Mouse (Mus musculus): ENCODE measurements at regions not wholly inside any gene's neighbourhood (a gene's known extent, or its start where the extent isn't known, plus 50 kb on each side); places are given as distances from the start of the nearest gene placed in this dataset.

- no peaks in the 10 kb centered on the region for H3K4me1 ChIP-seq (ENCODE audit: control insufficient read depth in 1 of 2, insufficient read depth in 2 of 2)
- TF ChIP-seq MAX (IDR thresholded peaks at IDR 0.05; ENCODE audit: low read length) (no peak), USF2 (conservative IDR thresholded peaks at IDR 0.05; ENCODE audit: low read depth, low read length) (no peak), TBP (conservative IDR thresholded peaks at IDR 0.05; ENCODE audit: low read depth, low read length) (no peak), NELFE (IDR thresholded peaks at IDR 0.05; ENCODE audit: low read depth, low read length) (no peak), RAD21 (IDR thresholded peaks at IDR 0.05; ENCODE audit: low read depth, low read length) (no peak), BHLHE40 (IDR thresholded peaks at IDR 0.05; ENCODE audit: low read depth, low read length) (no peak), GABPA (IDR thresholded peaks at IDR 0.05; ENCODE audit: insufficient replicate concordance, low read depth, low read length) (no peak), ELF1 (IDR thresholded peaks at IDR 0.05; ENCODE audit: low read depth, low read length) (no peak), ZC3H11A (IDR thresholded peaks at IDR 0.05; ENCODE audit: low read depth, low read length) (no peak)
- in situ Hi-C loops (cut with MboI; ENCODE audit: low pct_ligation_motif_present, low pct_unique_long_range_greater_than_20kb, low sequenced_read_pairs) (no loop called here), dilution Hi-C loops (cut with MboI; ENCODE audit: extremely low pct_ligation_motif_present, extremely low pct_unique_long_range_greater_than_20kb, low sequenced_read_pairs) (no loop called here)
- no peak for DNase-seq (ENCODE audit: extremely low read depth)
- no peaks in the 10 kb centered on the region for H3K36me3 ChIP-seq (replicated peaks in 1 of 2; ENCODE audit: control insufficient read depth in 1 of 2, insufficient read depth in 1 of 2, low read length in 1 of 2)
- no peak overlapping the region for H3K27ac ChIP-seq (ENCODE audit: insufficient read depth, low read depth)
- H3K9me3 ChIP-seq (replicated peaks; ENCODE audit: low read length), result no peaks in the 10 kb centered on the region
- H3K9ac ChIP-seq (ENCODE audit: insufficient read depth, low read depth), result no peak overlapping the region
- H3K4me2 ChIP-seq (ENCODE audit: insufficient read depth, low read depth, poor library complexity, severe bottlenecking), result no peak overlapping the region
- H3K4me3 ChIP-seq (replicated peaks in 1 of 3; ENCODE audit: low read depth in 2 of 3, low read length in 2 of 3, poor library complexity in 1 of 3), result no peak overlapping the region
- no peaks in the 10 kb centered on the region for H3K79me2 ChIP-seq (replicated peaks; ENCODE audit: control insufficient read depth, extremely low read depth, insufficient read depth, poor library complexity, severe bottlenecking)
- no peaks in the 10 kb centered on the region for H3K27me3 ChIP-seq (replicated peaks)
Measured at GRCm38 (mm10) chr5:9895297-9895696, 170.3 kb upstream of the Grm3 start.

- no peak overlapping the region for H3K4me3 ChIP-seq (replicated peaks in 1 of 3; ENCODE audit: low read depth in 2 of 3, low read length in 2 of 3, poor library complexity in 1 of 3)
- H3K27me3 ChIP-seq (replicated peaks), result no peaks in the 10 kb centered on the region
- H3K4me1 ChIP-seq (ENCODE audit: control insufficient read depth in 1 of 2, insufficient read depth in 2 of 2), result no peaks in the 10 kb centered on the region
- dilution Hi-C loops (cut with MboI; ENCODE audit: extremely low pct_ligation_motif_present, extremely low pct_unique_long_range_greater_than_20kb, low sequenced_read_pairs) (no loop called here), in situ Hi-C loops (cut with MboI; ENCODE audit: low pct_ligation_motif_present, low pct_unique_long_range_greater_than_20kb, low sequenced_read_pairs) (no loop called here)
- H3K79me2 ChIP-seq (replicated peaks; ENCODE audit: control insufficient read depth, extremely low read depth, insufficient read depth, poor library complexity, severe bottlenecking), result no peaks in the 10 kb centered on the region
- H3K9me3 ChIP-seq (replicated peaks; ENCODE audit: low read length), result no peaks in the 10 kb centered on the region
- H3K27ac ChIP-seq (ENCODE audit: insufficient read depth, low read depth), result no peak overlapping the region
- H3K9ac ChIP-seq (ENCODE audit: insufficient read depth, low read depth), result no peak overlapping the region
- no peak for DNase-seq (ENCODE audit: extremely low read depth)
- no peaks in the 10 kb centered on the region for H3K36me3 ChIP-seq (replicated peaks in 1 of 2; ENCODE audit: control insufficient read depth in 1 of 2, insufficient read depth in 1 of 2, low read length in 1 of 2)
- TF ChIP-seq ZMIZ1 (IDR thresholded peaks at IDR 0.05; ENCODE audit: low read depth, low read length) (no peak), HCFC1 (IDR thresholded peaks at IDR 0.05; ENCODE audit: low read depth, low read length) (no peak), MEF2A (IDR thresholded peaks at IDR 0.05; ENCODE audit: borderline replicate concordance, low read depth, low read length) (no peak), BHLHE40 (IDR thresholded peaks at IDR 0.05; ENCODE audit: low read depth, low read length) (no peak)
- no peak overlapping the region for H3K4me2 ChIP-seq (ENCODE audit: insufficient read depth, low read depth, poor library complexity, severe bottlenecking)
Measured at GRCm38 (mm10) chr5:9878063-9878462, 153.1 kb upstream of the Grm3 start.

GRCm38 (mm10) chr5:9869091-9869490 is 144.1 kb upstream of the Grm3 start:
- Histone ChIP-seq H3K4me3 (replicated peaks in 1 of 3; ENCODE audit: low read depth in 2 of 3, low read length in 2 of 3, poor library complexity in 1 of 3) (no peak overlapping the region), H3K9ac (ENCODE audit: insufficient read depth, low read depth) (no peak overlapping the region), H3K27ac (ENCODE audit: insufficient read depth, low read depth) (no peak overlapping the region), H3K4me1 (ENCODE audit: control insufficient read depth in 1 of 2, insufficient read depth in 2 of 2) (no peaks in the 10 kb centered on the region), H3K9me3 (replicated peaks; ENCODE audit: low read length) (no peaks in the 10 kb centered on the region), H3K4me2 (ENCODE audit: insufficient read depth, low read depth, poor library complexity, severe bottlenecking) (no peak overlapping the region), H3K79me2 (replicated peaks; ENCODE audit: control insufficient read depth, extremely low read depth, insufficient read depth, poor library complexity, severe bottlenecking) (no peaks in the 10 kb centered on the region), H3K27me3 (replicated peaks) (no peaks in the 10 kb centered on the region), H3K36me3 (replicated peaks in 1 of 2; ENCODE audit: control insufficient read depth in 1 of 2, insufficient read depth in 1 of 2, low read length in 1 of 2) (no peaks in the 10 kb centered on the region)
- no peak for TF ChIP-seq MYC (IDR thresholded peaks at IDR 0.05; ENCODE audit: low read depth, low read length)
- no peak for TF ChIP-seq TBP (conservative IDR thresholded peaks at IDR 0.05; ENCODE audit: low read depth, low read length)
- no peak for TF ChIP-seq TCF12 (IDR thresholded peaks at IDR 0.05; ENCODE audit: low read depth, low read length)
- no peak for TF ChIP-seq ZMIZ1 (IDR thresholded peaks at IDR 0.05; ENCODE audit: low read depth, low read length)
- no peak for TF ChIP-seq RAD21 (IDR thresholded peaks at IDR 0.05; ENCODE audit: low read depth, low read length)
- no peak for TF ChIP-seq POLR2AphosphoS2 (IDR thresholded peaks at IDR 0.05; ENCODE audit: low read depth, low read length)
- dilution Hi-C loops (cut with MboI; ENCODE audit: extremely low pct_ligation_motif_present, extremely low pct_unique_long_range_greater_than_20kb, low sequenced_read_pairs), result no loop called here
- in situ Hi-C loops (cut with MboI; ENCODE audit: low pct_ligation_motif_present, low pct_unique_long_range_greater_than_20kb, low sequenced_read_pairs), result no loop called here
- no peak for DNase-seq (ENCODE audit: extremely low read depth)
